Mouse (Mus musculus) heart, adult 9 months (tissue): ENCODE measurements around the gene D430042O09Rik.

Experiments used
- DNase-seq, 2 experiments: peaks; one replicate each; pipeline ENCODE4 v3.0.0; 2022; ENCODE audit warnings: low spot score in 2 of 2

The D430042O09Rik gene

DNA sequence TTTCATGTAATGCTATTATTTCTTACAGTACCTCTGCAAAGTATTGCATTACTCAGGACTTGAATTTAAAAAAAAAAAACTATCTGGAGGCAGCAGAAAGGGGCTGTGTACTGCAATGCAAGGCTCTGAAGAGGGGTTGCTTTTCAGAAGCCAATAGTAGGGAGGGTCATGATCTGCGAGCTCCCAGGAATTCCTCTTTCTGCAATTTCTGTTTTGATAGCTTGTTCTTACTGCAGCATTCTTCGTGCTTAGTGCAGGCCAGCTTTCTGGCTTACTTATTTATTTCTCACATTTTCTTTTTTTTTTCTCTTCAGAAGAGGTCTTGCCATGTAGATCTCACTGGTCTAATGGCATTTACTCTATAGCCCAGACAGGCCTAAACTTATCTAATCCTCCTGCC lies 32.8 kb downstream of the D430042O09Rik start:
- no peak for DNase-seq

- DNase-seq: peak; percentile 43 to 55
These were observed 33.6 kb downstream of the D430042O09Rik start for GRCm38 (mm10) chr7:125741271-125741703.

DNA sequence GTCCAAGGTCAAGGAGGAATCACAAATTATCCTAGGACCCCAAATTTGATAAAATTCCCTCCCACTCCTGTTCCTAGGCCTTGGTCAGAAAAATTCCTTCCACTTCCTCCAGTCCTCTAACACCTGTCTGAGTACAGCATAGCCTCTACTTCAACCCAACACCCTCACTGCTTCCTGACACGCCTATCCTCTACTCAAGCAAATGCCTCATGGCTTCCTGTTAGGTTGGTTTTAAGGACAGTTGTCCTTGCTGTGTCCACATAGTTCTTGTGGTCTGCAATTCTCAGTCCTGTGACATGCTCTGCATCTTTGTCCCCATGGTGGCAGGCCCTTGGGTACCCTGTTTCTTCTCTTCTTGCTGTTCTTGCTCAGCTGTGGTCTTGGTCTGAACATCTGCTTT lies 37.1 kb downstream of the D430042O09Rik start:
- DNase-seq: no peak

DNA sequence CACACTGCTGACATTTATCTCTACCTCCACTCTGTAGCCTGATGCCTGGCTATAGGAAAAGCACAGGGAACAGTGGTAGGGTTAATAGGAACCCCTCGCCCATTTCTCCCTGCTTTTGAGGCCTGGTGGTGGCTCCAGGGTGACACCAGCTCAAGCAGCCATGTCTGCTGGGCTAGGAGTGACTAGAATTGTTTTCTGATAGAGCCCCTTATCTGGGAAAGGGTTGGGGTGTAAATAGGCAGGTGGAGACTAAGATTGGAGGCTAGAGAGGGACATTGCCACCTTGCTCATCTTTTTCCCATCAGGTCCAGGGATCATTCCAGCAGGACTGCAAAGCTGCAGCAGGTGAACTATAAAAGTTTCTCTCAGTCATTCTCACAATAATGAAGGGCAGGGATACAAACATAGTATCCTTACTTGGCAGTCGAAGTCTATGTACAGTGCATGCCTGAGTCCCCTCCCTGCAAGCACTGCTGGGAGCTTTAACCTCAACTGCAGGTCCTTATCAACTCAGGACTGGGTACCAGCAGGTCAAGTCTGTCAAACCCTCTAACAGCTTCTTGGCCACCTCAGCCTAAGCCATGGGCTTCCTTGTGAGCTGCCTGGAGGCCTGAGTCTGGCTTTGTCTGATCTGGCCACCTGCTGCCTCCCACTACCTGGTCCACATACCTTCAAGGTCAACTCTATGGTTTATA lies 39.1 kb downstream of the D430042O09Rik start:
- DNase-seq: no peak

DNA sequence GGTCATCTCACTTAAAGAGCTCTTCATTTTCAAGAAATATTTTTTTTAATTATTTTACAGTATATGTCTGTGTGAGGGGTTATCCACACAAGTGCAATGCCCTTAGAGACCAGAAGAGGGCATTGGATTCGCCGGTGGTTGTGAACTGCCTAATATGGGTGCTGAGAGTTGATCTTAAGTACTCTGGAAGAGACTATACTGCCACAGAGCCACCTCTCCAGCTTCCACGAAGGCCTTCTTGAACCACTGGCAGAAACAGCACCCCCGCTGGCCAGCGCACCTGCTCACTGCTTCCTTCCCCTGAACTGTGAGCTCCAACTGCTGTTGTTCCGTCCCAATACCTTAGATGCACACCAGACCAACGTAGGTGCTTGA lies 39.6 kb downstream of the D430042O09Rik start:
- no peak for DNase-seq

- no peak for DNase-seq
These were observed 40.5 kb downstream of the D430042O09Rik start for GRCm38 (mm10) chr7:125748186-125748585.

DNA sequence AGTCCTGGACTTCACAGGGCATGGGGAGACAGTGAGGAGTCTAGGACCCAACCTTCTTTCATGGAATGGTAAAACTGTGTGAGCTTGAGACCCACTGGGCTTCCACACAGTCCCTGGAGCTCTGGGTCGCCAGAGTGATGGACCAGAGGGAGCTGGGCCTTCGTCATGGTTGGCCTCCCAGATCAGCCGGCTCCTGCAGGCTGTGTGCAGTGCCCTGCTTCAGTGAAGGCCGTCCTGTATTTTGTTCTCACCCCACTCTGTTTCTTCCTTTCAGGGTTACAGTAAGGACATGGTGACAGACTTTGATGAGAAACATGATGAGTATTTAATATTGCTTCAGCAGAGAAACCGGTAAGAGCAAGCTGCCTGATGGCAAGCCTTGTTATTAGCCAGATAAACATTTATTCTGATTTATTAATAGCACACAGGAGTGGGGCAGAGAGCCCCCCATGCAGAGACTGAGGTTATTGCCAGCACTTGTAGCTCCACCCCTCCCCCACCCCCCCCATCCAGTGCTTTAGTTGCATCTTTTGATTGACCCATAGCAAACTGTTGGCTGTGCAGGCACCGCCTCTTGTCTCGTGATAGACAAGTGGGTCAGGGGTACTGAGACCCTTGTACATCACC lies 45.1 kb downstream of the D430042O09Rik start:
- no peak for DNase-seq

GRCm38 (mm10) chr7:125753326-125753715 lies 45.6 kb downstream of the D430042O09Rik start:
- peak; percentile 24 to 35 for DNase-seq

DNA sequence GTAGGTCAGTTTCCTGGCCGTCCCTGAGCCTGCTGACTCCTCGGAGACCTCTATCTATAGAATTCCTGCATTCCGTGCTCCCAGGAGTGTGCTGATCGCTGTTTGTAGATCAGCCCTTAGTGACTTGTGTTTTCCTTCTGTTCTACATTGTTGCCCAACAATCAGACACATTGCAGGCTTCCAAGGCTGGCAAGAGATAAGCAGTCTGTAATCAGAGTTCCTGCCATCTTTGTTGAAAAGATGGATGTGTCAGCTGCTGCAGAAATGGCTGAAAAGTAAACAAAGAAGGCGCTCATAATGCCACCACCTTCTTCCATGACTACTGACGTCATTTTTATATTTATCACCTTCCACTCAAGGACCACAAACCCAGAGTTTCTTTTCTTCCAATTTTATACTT lies 49.1 kb downstream of the D430042O09Rik start:
- no peak for DNase-seq

GRCm38 (mm10) chr7:125757896-125758623 lies 50.4 kb downstream of the D430042O09Rik start:
- DNase-seq: no peak

GRCm38 (mm10) chr7:125762289-125762688 lies 54.6 kb downstream of the D430042O09Rik start:
- DNase-seq: no peak

- no peak for DNase-seq
These were observed 55.5 kb downstream of the D430042O09Rik start for GRCm38 (mm10) chr7:125762883-125763830.

DNA sequence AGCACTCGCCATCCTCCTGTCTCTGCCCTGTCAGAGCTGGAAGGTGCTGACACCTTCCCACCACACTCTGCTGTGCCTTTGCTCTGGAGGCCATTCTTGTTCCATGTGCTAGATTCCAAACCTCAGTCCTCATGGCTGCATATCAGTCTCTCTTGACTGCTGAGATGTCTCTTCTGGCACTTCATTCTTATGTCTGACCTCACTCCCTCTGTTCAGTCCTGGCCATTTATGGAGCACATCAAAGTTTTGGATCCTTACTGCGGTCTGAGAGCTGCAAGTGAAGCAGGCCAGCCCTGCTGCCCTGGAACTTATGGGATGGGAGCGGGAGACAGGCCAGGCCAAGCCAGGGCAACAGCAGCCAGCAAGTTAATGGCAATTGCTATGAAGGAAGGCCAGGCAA lies 56.7 kb downstream of the D430042O09Rik start:
- no peak for DNase-seq

DNA sequence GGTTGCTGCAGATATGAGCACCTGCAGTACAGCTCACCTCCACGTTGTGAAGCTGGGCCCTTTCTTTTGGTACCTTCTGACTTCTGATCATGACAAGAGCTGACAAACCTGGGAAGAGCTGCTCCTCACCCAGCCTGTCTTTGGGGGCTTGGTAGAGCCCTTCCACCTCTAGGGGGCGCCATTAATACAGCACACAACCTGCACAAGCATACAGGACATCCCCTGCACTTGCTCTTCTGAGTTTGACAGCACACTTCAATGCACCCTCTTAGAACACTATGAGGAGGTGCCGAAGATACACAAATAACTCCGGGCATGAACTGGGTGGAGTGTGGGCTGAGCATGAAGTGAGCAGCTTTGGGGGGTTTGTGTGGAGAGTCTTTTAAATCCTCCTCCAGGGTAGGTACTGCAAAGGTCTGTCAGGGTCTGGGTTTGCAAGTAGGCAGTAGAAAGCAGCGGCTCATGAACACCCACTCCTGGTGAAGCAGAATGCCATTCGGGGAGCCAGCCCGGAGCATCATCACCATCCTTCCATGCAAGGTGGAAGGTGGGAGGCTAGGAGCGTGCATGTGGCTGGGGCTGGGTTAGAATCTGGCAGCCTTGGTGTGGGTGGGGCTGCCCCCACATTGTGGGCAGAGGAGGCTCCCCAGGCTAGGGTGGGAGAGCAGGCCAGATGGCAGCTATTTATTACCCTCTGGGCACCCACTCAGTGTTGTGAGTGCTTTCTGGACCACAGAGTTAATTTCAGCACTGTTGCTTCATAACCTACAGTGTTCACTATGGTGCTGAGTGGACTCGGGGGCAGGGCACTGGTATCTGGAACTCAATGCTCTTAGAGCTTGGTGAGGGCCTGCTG lies 59.5 kb downstream of the D430042O09Rik start:
- peak in 1 of 2 experiments; percentile 28 for DNase-seq

DNA sequence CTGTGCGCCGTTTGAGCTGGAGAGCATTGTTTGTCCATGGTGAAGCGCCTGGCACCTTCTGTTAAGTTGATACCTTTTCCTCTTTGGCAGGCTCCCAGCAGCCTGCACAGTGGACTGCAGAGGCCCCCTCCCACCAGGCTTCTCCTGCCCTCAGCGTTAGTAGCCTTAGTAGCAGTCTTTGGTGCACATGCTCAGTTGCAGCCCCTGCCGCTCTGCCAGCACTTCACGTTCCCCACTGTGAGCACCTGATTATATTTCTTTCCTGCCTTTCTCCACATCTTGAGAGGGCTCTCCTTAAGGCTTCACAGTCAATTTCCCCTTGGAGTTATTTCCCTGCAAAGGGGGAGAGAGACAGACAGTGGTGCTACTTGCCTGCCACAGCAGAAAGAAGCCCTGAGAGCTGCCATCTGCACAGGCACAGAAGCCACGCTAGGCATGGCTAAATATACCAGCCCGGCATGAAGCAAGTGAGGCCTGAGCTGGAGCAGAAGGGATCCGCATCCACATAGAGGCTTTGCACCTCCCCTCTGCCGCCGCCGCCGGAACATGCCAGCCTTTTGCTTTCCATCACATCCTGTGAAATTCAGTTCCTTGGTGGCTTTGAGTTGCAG lies 65.4 kb downstream of the D430042O09Rik start:
- DNase-seq: no peak

GRCm38 (mm10) chr7:125783206-125783605 lies 75.5 kb downstream of the D430042O09Rik start:
- DNase-seq: no peak

GRCm38 (mm10) chr7:125786105-125786504 lies 78.4 kb downstream of the D430042O09Rik start:
- no peak for DNase-seq

DNA sequence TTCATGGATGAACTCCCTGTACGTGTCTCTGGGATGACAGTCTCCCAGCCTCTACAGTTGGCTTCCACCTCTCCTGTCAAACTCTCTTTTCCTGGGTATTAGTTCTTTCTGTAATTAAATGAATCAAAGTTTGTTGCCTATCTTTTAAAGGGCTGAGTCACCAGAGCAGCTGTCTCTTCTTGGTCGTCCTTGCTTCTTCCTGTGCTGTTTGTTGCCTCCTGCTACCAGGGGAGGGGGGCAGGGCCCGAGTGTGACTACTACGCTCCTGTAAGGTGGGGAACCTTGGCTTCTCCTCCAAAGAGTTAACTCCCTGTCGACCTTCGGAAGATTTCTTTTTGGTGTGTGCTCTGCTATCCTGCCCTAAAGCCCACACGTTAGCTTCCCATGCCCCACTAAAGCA lies 79.4 kb downstream of the D430042O09Rik start:
- no peak for DNase-seq

- no peak for DNase-seq
These were observed 82.4 kb downstream of the D430042O09Rik start for GRCm38 (mm10) chr7:125790039-125790438.

DNA sequence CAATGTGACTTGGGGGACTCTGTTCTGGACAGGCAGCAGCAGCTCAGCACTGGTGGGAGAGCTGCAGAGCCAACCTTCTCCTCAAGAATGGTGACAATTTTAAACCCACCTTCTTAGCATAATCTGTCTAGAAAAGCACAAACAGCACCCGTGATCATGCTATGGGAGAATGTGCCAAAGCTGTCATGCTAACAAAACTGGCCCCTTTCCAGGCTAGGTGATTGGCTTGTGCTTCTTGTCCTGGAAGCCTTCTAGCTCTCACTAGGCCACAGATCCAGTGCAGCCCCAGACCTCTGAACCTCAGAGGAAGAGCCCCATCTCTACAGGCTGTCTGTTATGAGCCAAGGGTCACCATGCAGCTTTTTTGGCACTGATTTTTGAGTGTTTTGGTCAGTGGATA lies 98.9 kb downstream of the D430042O09Rik start:
- no peak for DNase-seq
